In genomic region chr2:61651640-61652039, GRCm38 (mm10) we compare ENCODE assay signal across 26 mouse cellular contexts.
"Had no signal": no experiment of that assay in that cellular context is flagged by ENCODE, and none has a peak within 500 bp of the region (broad histone marks: within the 10 kb centered on the region; RNA-seq: fewer than 3 reads in every experiment).

No protein-coding gene starts in this region.

- H3K4me3 ChIP-seq: embryonic facial prominence, embryonic 10.5 days; embryonic facial prominence, embryonic 12.5 days; embryonic facial prominence, embryonic 13.5 days; embryonic facial prominence, embryonic 15.5 days; erythroblast, embryonic 14.5 days; forebrain, embryonic 10.5 days; forebrain, embryonic 12.5 days; forebrain, embryonic 13.5 days; gastrocnemius, adult 2 months; heart, adult 2 months; heart, embryonic 10.5 days had no signal

- H3K27me3 ChIP-seq: embryonic facial prominence, embryonic 12.5 days; embryonic facial prominence, embryonic 15.5 days; forebrain, embryonic 13.5 days had no signal

- H3K9ac ChIP-seq: embryonic facial prominence, embryonic 12.5 days; embryonic facial prominence, embryonic 13.5 days; embryonic facial prominence, embryonic 15.5 days; forebrain, embryonic 12.5 days; forebrain, embryonic 13.5 days had no signal

- H3K9me3 ChIP-seq: embryonic facial prominence, embryonic 10.5 days; embryonic facial prominence, embryonic 12.5 days; embryonic facial prominence, embryonic 13.5 days; embryonic facial prominence, embryonic 15.5 days; forebrain, embryonic 10.5 days; forebrain, embryonic 12.5 days; forebrain, embryonic 13.5 days; heart, embryonic 10.5 days had no signal

- H3K4me2 ChIP-seq: embryonic facial prominence, embryonic 12.5 days; embryonic facial prominence, embryonic 13.5 days; embryonic facial prominence, embryonic 15.5 days; forebrain, embryonic 12.5 days; forebrain, embryonic 13.5 days; heart, embryonic 11.5 days had no signal

- ATAC-seq: forebrain, embryonic 13.5 days; forebrain, embryonic 14.5 days; forebrain, embryonic 16.5 days had no signal

- DNase-seq: cerebellum, adult 9-10 months; cerebellum, adult 9-11 months; cerebellum, postnatal 10 days; cerebellum, postnatal 14 days; cerebellum, postnatal 25 days; cerebellum, postnatal 36 days; embryo, embryonic 11 days; gastrocnemius, adult 2 months; gastrocnemius, postnatal 10 days; gastrocnemius, postnatal 14 days; gastrocnemius, postnatal 25 days; gastrocnemius, postnatal 36 days; heart, adult 18-20 months; heart, adult 2 months had no signal

- H3K27ac ChIP-seq: embryonic facial prominence, embryonic 10.5 days; embryonic facial prominence, embryonic 12.5 days; embryonic facial prominence, embryonic 13.5 days; embryonic facial prominence, embryonic 15.5 days; forebrain, embryonic 10.5 days; forebrain, embryonic 13.5 days; gastrocnemius, adult 2 months; heart, adult 2 months; heart, embryonic 10.5 days had no signal

- H3K36me3 ChIP-seq: forebrain, embryonic 10.5 days; forebrain, embryonic 12.5 days had no signal
